Mouse (Mus musculus): ENCODE measurements around the gene Gstp2. TPM values are rescaled to one million over a fixed set of nuclear protein-coding genes. Genes with fewer than 3 reads are reported as not detected.

Gene Gstp2
- 2.4 TPM in 1 of 2 replicates, not detected in the other for polyA plus RNA-seq (2014; fragmentation: Nextera tagmentation; extraction: Ambion mirVana)

DNA sequence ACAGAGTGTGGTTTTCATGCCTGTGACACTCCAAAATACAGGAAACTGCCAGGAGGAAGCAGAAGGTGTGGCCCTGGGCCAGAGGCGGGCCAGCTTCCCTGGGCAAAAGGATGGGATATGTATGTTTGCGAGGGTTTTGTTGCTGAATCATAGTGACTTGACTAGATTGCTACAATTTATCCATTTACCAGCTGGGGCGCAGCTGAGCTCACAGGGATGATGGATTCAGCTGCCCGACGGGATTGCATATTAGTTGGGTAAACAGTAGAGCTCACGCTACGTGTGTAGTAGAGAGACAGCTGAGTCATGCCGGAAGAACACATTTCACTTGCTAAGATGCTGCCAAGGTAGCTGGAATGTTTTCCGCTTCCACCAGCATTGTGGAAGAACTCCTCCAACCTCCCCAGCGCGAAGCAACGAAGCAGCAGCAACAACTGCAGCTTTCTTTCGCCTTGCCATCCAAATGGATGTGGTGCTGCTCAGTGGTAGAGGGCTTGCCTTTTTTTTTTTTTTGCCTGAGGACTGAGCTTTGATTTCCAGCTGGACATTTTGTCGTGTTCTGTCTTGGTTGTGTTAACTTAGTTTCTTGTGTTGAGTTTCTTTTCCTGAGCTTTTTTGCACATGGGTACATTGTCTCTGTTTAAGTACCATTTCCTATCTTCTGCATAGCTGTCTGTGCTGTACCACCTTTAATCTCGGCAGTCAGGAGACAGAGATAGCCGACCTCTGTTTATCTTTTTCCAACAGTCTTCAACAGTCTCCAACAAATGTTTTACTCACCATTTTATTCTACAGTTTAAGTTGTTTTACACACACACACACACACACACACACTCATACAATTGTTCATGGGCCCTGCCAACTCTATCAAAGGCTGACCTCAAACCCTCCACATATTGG, at the start of gene Gstp2:
Gstp2 (minus strand) TSS at position 58 of the 900 bp plus-strand sequence.
- Histone ChIP-seq H3K36me3 (ENCODE audit: control insufficient read depth, insufficient read depth, low read length) (no peaks in the 10 kb centered on the region), H3K4me1 (ENCODE audit: control insufficient read depth, insufficient read depth, low read length) (no peaks in the 10 kb centered on the region), H3K4me2 (ENCODE audit: low read depth, low read length) (no peak within 1 kb of the TSS), H3K9ac (replicated peaks; ENCODE audit: low read depth, low read length) (no peak within 1 kb of the TSS), H3K27me3 (ENCODE audit: control insufficient read depth, insufficient read depth, low read length) (no peaks in the 10 kb centered on the region), H3K27ac (ENCODE audit: low read depth, low read length) (no peak within 1 kb of the TSS), H3K4me3 (ENCODE audit: low read depth, low read length) (no peak within 1 kb of the TSS), H3K9me3 (ENCODE audit: control insufficient read depth, low read length) (no peaks in the 10 kb centered on the region)
- no peak for ATAC-seq (ENCODE audit: low read depth)
- 53% methylated on average over 16 of the region's 16 CpGs for WGBS

DNA sequence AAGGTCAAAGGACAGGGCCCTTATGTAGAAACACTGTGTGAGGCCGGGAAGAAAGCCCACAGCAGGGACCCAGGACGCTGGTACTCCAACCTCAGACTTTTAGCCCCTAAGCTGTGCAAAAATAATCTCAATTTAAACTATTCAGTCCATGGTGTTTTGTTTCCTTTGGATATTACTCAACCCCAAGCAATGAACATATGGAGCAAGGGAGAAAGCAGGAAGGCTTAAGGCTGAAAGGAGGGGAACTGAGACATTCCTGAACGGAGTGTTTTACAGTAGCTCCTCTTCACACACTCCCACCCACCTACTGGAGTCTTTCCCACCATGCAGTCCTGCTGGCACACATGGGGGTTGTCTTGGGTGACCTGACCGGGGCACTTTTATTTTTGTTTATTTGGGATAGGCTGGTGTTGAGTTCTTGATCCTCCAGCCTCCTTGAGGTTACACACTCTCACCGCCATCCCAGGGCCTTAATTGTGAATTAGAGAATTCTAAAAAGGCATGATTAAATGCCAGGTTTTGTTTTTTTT, 49.0 kb upstream of the Gstp2 start:
- H3K9me3 ChIP-seq (ENCODE audit: control insufficient read depth, low read length) = no peaks in the 10 kb centered on the region
- H3K36me3 ChIP-seq (ENCODE audit: control insufficient read depth, insufficient read depth, low read length) = no peaks in the 10 kb centered on the region
- H3K27ac ChIP-seq (ENCODE audit: low read depth, low read length) = no peak overlapping the region
- H3K27me3 ChIP-seq (ENCODE audit: control insufficient read depth, insufficient read depth, low read length) = no peaks in the 10 kb centered on the region
- H3K4me2 ChIP-seq (ENCODE audit: low read depth, low read length) = no peak overlapping the region
- no peak for ATAC-seq (ENCODE audit: low read depth)
- H3K4me3 ChIP-seq (ENCODE audit: low read depth, low read length) = no peak overlapping the region
- no peak overlapping the region for H3K9ac ChIP-seq (replicated peaks; ENCODE audit: low read depth, low read length)
- WGBS = 86% methylated on average over 5 of the region's 5 CpGs
- peaks cover 20% of the 10 kb centered on the region; the same call in 1 of the 2 replicates for H3K4me1 ChIP-seq (ENCODE audit: control insufficient read depth, insufficient read depth, low read length)

DNA sequence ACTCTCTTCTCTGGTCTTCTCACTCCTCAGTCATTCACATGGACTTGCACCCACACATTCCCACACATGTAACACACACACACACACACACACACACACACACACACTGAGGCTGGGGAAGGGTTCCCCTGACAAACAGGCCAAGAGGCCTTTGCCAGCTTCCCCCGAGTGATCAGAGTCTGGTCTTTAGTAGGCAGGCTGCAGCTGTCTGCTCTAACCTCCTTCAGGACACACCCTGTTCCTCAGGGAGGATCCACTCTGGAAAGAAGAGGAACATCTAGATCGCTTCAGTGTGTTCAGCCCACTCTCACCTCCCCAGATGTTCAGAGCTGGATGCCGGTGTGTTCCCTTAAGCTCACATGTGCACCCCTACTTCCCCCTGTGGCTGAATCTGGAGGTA, 48.5 kb upstream of the Gstp2 start:
- no peak for ATAC-seq (ENCODE audit: low read depth)
- no peak overlapping the region for H3K27ac ChIP-seq (ENCODE audit: low read depth, low read length)
- H3K4me1 ChIP-seq (ENCODE audit: control insufficient read depth, insufficient read depth, low read length) = peaks cover 20% of the 10 kb centered on the region; the same call in 1 of the 2 replicates
- H3K9ac ChIP-seq (replicated peaks; ENCODE audit: low read depth, low read length) = no peak overlapping the region
- no peaks in the 10 kb centered on the region for H3K36me3 ChIP-seq (ENCODE audit: control insufficient read depth, insufficient read depth, low read length)
- WGBS = 80% methylated on average over 3 of the region's 3 CpGs
- no peaks in the 10 kb centered on the region for H3K27me3 ChIP-seq (ENCODE audit: control insufficient read depth, insufficient read depth, low read length)
- H3K4me2 ChIP-seq (ENCODE audit: low read depth, low read length) = no peak overlapping the region
- no peaks in the 10 kb centered on the region for H3K9me3 ChIP-seq (ENCODE audit: control insufficient read depth, low read length)
- H3K4me3 ChIP-seq (ENCODE audit: low read depth, low read length) = no peak overlapping the region

DNA sequence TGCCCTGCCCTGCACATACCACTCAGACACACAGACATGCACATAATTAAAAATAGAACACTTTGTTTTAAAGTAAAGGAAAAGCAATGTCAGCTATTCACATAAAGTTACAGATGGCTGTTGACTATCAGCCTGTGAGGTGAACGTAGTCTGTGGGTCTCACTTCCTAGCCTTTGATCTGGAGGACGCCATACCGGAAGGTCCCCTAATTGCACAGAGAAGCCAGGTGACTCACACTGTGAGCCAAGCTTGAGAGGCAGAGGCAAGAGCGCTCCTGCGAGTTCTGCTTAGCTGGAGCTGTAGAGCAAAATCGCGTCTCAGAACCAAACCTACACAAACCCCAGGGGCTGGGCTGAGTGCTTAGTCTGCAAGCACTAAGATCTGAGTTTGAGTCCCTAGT, 47.9 kb upstream of the Gstp2 start:
- H3K27ac ChIP-seq (ENCODE audit: low read depth, low read length) = no peak overlapping the region
- no peaks in the 10 kb centered on the region for H3K9me3 ChIP-seq (ENCODE audit: control insufficient read depth, low read length)
- no peaks in the 10 kb centered on the region for H3K36me3 ChIP-seq (ENCODE audit: control insufficient read depth, insufficient read depth, low read length)
- no peak overlapping the region for H3K4me3 ChIP-seq (ENCODE audit: low read depth, low read length)
- H3K4me2 ChIP-seq (ENCODE audit: low read depth, low read length) = no peak overlapping the region
- no peaks in the 10 kb centered on the region for H3K27me3 ChIP-seq (ENCODE audit: control insufficient read depth, insufficient read depth, low read length)
- ATAC-seq (ENCODE audit: low read depth) = no peak
- H3K9ac ChIP-seq (replicated peaks; ENCODE audit: low read depth, low read length) = no peak overlapping the region
- 77% methylated on average over 7 of the region's 7 CpGs for WGBS
- H3K4me1 ChIP-seq (ENCODE audit: control insufficient read depth, insufficient read depth, low read length) = peaks cover 14% of the 10 kb centered on the region; the same call in 1 of the 2 replicates

DNA sequence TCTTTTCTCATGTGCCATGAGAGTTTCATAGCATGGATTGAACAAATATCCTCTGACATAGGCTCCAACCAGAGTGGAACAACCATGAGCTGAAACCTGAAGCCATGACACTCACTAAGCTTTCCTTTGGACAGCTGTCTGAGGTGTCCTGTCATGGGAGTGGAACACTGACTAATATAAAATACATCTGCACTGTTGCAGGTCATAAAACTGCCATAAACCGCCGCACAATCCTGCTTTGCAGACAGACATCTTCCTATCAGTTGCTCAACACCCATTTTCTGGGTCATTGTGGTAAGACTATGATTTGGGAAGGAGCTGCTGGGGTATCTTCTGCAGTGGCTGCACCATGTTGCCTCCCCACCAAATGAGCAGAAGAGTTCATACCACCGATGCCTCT, 46.9 kb upstream of the Gstp2 start:
- H3K4me1 ChIP-seq (ENCODE audit: control insufficient read depth, insufficient read depth, low read length) = peaks cover 10% of the 10 kb centered on the region; the same call in 1 of the 2 replicates
- ATAC-seq (ENCODE audit: low read depth) = no peak
- H3K9ac ChIP-seq (replicated peaks; ENCODE audit: low read depth, low read length) = no peak overlapping the region
- H3K9me3 ChIP-seq (ENCODE audit: control insufficient read depth, low read length) = no peaks in the 10 kb centered on the region
- no peak overlapping the region for H3K27ac ChIP-seq (ENCODE audit: low read depth, low read length)
- no peaks in the 10 kb centered on the region for H3K27me3 ChIP-seq (ENCODE audit: control insufficient read depth, insufficient read depth, low read length)
- 86% methylated on average over 3 of the region's 3 CpGs for WGBS
- no peak overlapping the region for H3K4me3 ChIP-seq (ENCODE audit: low read depth, low read length)
- no peak overlapping the region for H3K4me2 ChIP-seq (ENCODE audit: low read depth, low read length)
- no peaks in the 10 kb centered on the region for H3K36me3 ChIP-seq (ENCODE audit: control insufficient read depth, insufficient read depth, low read length)

DNA sequence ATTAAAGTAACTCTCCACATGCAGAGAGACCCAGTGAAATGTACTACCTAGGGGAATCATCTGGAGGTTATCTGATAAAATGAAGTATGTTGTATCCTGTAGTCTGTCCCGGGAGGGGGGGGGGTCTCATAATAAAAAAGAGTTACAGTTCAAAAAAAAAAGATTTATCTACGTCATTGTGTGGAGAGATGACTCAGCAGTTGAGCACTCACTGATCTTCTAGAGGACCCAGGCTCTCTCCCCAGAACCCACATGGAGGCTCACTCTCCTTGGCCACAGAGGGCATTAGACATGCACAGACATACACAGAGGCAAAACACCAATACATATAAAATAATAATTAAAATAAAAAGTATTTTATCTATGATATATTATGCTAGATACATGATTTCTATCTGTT, 45.6 kb upstream of the Gstp2 start:
- H3K27ac ChIP-seq (ENCODE audit: low read depth, low read length) = no peak overlapping the region
- H3K9me3 ChIP-seq (ENCODE audit: control insufficient read depth, low read length) = no peaks in the 10 kb centered on the region
- WGBS = 59% methylated on average over 2 of the region's 2 CpGs
- H3K9ac ChIP-seq (replicated peaks; ENCODE audit: low read depth, low read length) = no peak overlapping the region
- no peaks in the 10 kb centered on the region for H3K27me3 ChIP-seq (ENCODE audit: control insufficient read depth, insufficient read depth, low read length)
- peaks cover 4% of the 10 kb centered on the region; the same call in 1 of the 2 replicates for H3K4me1 ChIP-seq (ENCODE audit: control insufficient read depth, insufficient read depth, low read length)
- H3K36me3 ChIP-seq (ENCODE audit: control insufficient read depth, insufficient read depth, low read length) = no peaks in the 10 kb centered on the region
- no peak for ATAC-seq (ENCODE audit: low read depth)
- H3K4me3 ChIP-seq (ENCODE audit: low read depth, low read length) = no peak overlapping the region
- no peak overlapping the region for H3K4me2 ChIP-seq (ENCODE audit: low read depth, low read length)

DNA sequence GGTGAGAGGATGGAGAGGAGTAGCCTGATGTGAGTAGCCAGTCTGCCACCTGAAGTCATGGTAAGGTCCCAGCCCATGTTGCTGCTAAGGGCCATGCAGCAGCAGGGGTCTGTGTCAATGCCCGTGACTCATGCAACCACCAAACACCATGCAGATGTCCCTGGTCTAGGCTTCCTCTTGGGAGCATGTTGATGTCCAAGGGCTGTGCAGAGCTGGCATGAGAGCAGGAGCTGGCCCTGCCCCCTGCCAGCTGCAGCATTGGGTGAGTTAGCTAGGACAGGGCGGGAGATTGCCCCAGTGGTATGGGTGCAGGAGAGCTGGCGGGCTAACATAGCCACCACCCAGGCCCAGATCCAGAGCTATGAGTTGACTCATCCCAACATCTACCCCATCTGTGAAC, 44.6 kb upstream of the Gstp2 start:
- 86% methylated on average over 3 of the region's 3 CpGs for WGBS
- ATAC-seq (ENCODE audit: low read depth) = no peak
- H3K36me3 ChIP-seq (ENCODE audit: control insufficient read depth, insufficient read depth, low read length) = no peaks in the 10 kb centered on the region
- H3K4me1 ChIP-seq (ENCODE audit: control insufficient read depth, insufficient read depth, low read length) = no peaks in the 10 kb centered on the region
- H3K27ac ChIP-seq (ENCODE audit: low read depth, low read length) = no peak overlapping the region
- H3K9me3 ChIP-seq (ENCODE audit: control insufficient read depth, low read length) = no peaks in the 10 kb centered on the region
- H3K27me3 ChIP-seq (ENCODE audit: control insufficient read depth, insufficient read depth, low read length) = no peaks in the 10 kb centered on the region
- no peak overlapping the region for H3K4me3 ChIP-seq (ENCODE audit: low read depth, low read length)
- H3K4me2 ChIP-seq (ENCODE audit: low read depth, low read length) = no peak overlapping the region
- no peak overlapping the region for H3K9ac ChIP-seq (replicated peaks; ENCODE audit: low read depth, low read length)

DNA sequence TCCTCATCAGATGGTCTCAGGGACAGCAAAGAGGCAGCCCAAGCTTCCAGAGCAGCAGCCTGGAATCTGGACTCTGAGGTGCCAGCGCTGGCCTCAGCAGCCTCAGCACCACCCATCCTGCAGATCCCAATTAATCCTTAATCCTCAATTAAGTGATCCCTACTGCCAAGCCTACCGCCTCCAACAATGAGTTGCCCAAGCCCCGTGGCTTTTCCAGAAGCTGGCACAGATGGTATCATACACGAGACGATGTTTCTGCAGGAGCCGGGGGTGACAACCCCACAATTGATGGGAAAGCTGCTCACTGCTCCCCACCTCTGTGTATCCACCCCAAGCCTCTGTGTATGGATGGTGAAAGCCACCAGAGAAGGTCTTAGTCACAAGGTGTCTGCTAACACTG, 43.3 kb upstream of the Gstp2 start:
- Histone ChIP-seq H3K36me3 (ENCODE audit: control insufficient read depth, insufficient read depth, low read length) (no peaks in the 10 kb centered on the region), H3K27me3 (ENCODE audit: control insufficient read depth, insufficient read depth, low read length) (no peaks in the 10 kb centered on the region)

DNA sequence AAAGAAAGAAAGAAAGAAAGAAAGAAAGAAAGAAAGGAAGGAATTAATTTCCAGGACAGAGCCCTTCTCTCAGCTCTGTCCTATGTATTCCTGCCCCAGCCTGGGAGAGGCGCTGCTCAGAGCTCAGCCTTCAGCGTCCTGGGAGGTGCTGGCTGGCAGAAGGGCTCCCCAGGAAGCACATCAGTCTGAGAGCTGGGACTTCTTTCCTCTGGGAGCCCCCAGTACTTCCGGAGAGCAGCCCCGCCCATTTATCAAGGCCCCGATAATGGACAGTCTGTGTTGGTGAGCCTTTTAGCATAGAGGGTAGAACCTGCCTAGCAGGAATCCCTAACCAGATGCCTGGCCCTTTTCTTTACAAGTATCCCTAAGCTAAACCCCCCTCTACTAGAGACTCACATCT, 42.3 kb upstream of the Gstp2 start:
- Histone ChIP-seq H3K36me3 (ENCODE audit: control insufficient read depth, insufficient read depth, low read length) (no peaks in the 10 kb centered on the region), H3K27ac (ENCODE audit: low read depth, low read length) (no peak overlapping the region), H3K9me3 (ENCODE audit: control insufficient read depth, low read length) (no peaks in the 10 kb centered on the region), H3K4me1 (ENCODE audit: control insufficient read depth, insufficient read depth, low read length) (no peaks in the 10 kb centered on the region), H3K4me3 (ENCODE audit: low read depth, low read length) (no peak overlapping the region), H3K9ac (replicated peaks; ENCODE audit: low read depth, low read length) (no peak overlapping the region), H3K4me2 (ENCODE audit: low read depth, low read length) (no peak overlapping the region), H3K27me3 (ENCODE audit: control insufficient read depth, insufficient read depth, low read length) (no peaks in the 10 kb centered on the region)
- no peak for ATAC-seq (ENCODE audit: low read depth)
- WGBS = 55% methylated on average over 5 of the region's 5 CpGs

More for the DNA sequence above, 43.3 kb upstream of the Gstp2 start:
- no peak overlapping the region for H3K27ac ChIP-seq (ENCODE audit: low read depth, low read length)
- no peak for ATAC-seq (ENCODE audit: low read depth)
- H3K4me1 ChIP-seq (ENCODE audit: control insufficient read depth, insufficient read depth, low read length) = no peaks in the 10 kb centered on the region
- H3K4me3 ChIP-seq (ENCODE audit: low read depth, low read length) = no peak overlapping the region
- no peaks in the 10 kb centered on the region for H3K9me3 ChIP-seq (ENCODE audit: control insufficient read depth, low read length)
- H3K4me2 ChIP-seq (ENCODE audit: low read depth, low read length) = no peak overlapping the region
- no peak overlapping the region for H3K9ac ChIP-seq (replicated peaks; ENCODE audit: low read depth, low read length)
- WGBS = 80% methylated on average over 6 of the region's 6 CpGs
